Mouse (Mus musculus) urinary bladder, postnatal 10 days (tissue): ENCODE data around the gene Ibsp.

Experiments used
- DNase-seq: peaks from one replicate; pipeline ENCODE4 v3.0.0; 2022; ENCODE audit warnings: low spot score

The Ibsp gene

DNA sequence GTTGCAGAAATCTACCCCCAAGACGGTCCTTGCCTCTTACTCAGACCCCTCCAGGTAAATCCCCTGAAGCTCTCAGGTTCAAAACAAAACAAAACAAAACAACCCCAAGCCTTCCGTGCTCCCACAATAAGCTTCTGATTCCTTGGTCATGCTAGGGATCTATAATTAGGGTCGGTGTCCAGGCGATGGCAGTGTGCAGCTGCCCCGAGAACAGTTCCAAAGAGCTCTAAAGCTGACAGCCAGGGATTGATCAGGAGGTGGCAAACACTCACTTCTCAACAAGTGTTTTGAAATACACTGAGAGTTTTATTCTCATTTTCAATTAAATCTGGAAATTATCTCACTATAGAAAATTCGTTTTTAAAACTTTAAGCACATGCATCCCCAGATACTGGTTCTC is 43.9 kb downstream of the Ibsp start:
- no peak for DNase-seq

DNA sequence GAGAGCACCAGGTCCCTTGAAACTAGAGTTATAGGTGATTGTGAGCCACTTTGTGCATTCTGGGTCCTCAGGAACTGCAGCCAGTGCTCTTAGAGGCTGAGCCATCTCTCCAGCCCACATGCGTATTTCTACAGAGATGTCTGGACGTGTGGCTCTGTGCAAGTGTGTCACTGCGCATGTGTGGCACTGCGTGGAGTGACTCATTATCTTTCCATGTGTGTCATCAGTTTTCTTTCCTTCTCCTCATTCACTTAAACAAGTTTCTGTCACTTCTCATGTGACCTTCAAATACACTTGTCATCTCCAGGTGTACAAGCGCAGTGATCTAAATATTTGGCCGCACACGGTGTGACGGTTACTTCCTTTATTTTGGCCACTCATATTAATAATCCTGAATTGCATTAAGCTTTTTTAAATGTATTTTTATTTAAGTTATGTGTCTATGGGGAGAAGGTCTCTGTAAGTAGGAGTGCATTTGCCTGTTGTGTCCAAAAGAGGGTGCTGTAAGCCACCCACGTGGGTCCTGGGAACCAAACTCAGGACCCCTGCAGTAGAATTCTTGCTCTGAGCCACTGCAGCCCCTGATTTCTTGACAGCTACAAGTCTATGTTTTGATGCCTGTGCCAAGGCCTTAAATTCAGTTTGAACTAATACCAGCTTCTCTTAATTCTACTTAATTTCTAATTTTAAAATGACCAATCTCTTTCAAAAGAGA is 45.7 kb downstream of the Ibsp start:
- no peak for DNase-seq

DNA sequence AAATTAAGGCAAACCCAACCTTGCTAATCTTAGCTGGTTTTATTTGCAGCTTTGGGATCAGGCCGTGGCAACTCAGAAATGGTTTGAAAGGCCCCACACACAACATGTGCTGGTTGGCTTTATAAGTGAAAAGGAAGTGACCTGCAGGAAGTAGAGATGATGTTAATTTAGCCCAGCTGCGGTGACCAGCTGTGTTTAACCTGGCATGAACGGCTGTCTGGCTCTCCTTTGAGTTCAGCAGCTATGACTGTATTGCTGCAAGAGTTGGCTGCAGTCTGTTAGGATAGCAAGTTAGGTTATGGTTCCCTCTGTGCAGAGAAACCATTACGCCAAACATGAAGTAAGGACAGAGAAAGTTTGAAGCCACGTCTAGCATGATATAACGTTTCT is 46.3 kb downstream of the Ibsp start:
- no peak for DNase-seq

DNA sequence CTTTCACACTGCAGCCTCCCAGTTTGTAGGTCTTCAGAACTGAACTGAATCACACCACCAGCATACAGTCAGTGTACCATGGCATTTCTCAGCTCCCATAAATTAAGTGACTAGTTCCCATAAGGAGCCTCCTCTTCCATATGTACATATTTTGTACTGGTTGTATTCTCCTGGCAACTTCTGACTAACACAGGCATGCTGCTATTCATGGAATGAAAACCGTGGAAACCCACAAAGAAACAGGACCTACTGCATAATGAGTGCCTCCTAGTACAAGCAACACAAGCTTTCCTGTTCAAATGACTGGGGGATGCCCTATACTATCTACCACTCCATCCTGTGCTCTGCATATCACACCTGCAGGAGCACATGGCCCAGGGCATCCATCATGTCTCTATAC is 52.1 kb downstream of the Ibsp start:
- DNase-seq = no peak

DNA sequence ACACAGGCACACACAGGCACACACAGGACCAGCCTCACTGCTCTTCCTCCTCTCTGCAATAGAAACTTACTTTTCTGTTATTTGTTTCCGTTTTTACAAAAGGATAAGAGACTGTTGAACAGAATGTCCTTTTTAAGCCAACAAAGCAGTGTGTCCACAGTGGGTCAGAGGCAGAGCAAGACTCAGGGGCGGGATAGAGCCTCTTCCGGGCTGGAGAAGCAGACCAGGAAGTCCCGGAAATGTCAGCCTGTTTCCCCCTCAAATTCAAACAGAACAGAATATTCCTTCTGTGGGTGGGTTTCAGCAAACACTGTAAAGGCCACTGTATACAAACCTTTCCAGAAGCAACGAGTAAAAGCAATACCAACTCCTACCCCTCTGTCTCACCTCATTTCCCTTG is 52.9 kb downstream of the Ibsp start:
- no peak for DNase-seq

DNA sequence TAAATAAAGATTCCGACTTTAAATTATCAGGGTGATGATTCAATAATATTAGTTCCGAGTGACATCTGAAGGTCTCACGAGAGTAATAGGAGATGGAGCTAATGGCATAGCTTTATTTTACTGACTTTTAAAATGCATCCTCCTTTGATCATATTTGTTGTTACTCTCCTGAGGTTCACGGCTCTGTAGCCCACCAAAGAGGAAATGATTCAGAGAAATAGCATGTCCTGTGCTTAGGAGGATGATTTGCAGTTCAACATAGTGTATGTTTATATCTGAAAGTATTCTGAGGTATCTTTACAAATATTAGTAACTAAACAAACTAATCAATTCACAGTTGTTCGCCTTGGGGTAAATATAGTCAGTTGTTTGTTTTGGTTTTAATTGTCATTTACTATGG is 58.6 kb downstream of the Ibsp start:
- no peak for DNase-seq

DNA sequence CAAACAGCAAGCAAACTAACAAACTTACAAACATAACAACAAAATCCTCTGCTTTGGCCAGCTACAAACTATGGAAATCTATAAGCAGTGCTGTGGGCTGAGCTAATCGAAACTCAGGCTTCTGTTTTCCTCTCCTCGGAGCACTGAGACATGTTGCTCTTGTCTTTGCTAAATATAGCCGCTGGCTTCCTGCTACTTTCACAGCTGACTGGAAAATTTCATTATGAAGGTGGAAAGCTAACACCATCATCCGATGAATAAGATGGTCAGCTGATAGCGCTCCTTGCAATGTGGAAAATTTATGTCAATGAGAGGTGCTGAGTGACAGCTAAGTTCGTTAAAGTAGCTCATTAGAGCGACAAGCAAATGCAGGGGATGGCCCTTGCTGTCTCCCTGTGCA is 59.6 kb downstream of the Ibsp start:
- no peak for DNase-seq

DNA sequence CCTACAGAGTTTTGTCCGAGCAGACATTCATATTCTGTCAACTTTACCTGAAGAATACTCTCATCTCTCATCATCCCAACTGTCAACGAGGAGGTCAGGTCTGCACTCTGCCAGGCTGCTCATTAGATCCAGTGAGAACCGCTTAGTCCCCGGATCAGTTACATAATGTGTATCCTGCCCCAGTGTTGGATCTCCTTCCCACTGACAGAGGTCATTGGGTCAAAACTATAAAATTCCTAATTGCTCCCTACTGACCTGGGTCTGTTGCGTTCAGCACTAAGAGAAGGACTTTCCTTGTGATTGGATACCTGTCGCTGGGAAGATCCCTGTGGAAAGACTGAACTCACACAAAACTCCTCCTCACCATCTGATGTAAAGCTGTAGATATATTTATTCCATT is 60.3 kb downstream of the Ibsp start:
- no peak for DNase-seq
